Mouse (Mus musculus): ENCODE measurements around the gene Mob3b. TPM values are rescaled to one million over a fixed set of nuclear protein-coding genes. Genes with fewer than 3 reads are reported as not detected.

Gene Mob3b
- polyA plus RNA-seq (2014; fragmentation: Nextera tagmentation; extraction: Ambion mirVana), result 4.6 and 6.3 TPM in 2 replicates

DNA sequence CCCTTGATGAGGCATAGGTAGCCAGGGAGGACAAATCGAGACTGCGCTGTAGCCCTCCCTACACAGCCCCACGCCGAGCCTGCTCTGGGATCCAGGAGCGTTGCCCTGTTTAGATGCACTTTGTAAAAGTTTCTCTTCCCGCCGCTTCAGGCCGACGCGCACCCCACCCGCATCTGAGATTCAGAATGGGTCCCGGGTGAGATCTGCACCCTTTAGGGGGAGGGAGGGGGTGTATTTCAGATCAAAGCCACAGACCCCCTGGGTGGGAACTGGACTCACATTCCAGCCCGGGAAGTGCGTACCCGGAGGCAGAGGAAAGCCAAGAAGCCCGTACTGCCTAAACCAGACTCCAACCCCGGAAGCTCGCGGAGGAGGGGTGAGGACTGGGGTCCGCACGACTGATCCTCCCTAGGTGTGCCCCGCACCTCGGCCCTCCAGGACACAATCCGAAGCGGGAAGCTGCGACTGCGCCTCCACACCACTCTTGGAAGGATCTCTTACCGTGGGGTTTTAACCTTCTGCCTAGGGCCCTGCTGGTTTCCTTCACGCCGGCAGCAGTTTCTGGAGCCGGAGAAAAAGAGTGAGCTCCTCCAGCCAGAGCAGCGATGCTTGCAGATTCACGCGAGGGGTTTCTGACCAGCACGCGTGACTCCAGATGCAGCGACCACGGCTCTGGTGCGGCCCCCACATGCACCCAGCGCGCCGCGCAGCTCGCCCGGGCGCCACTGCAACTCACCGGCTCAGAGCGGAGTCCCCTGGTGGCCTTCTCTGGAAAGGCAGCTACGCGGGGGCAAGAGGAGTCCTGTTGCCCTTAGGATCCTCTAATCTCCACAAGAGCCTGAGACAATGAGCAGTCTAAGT, at the start of gene Mob3b:
TSS of gene Mob3b (minus strand) at position 734 of the 861 bp plus-strand sequence.
- under 1% methylated on average over 50 of the region's 50 CpGs for WGBS
- Histone ChIP-seq H3K4me1 (ENCODE audit: control insufficient read depth, insufficient read depth, low read length) (peaks cover 5% of the 10 kb centered on the region; the same call in 1 of the 2 replicates), H3K9me3 (replicated peaks; ENCODE audit: control insufficient read depth, low read length) (no peaks in the 10 kb centered on the region), H3K4me2 (ENCODE audit: low read length) (peak within 1 kb of the TSS; percentile 79), H3K27me3 (replicated peaks; ENCODE audit: control insufficient read depth, insufficient read depth, low read length) (0 out of 2 replicates have a peak, but pooled peaks cover 3% of the 10 kb centered on the region), H3K27ac (ENCODE audit: low read depth, low read length) (peak within 1 kb of the TSS; percentile 45; the same call in 1 of the 2 replicates), H3K9ac (ENCODE audit: low read length) (peak within 1 kb of the TSS; percentile 60), H3K4me3 (ENCODE audit: low read depth, low read length) (peak within 1 kb of the TSS; percentile 53), H3K36me3 (ENCODE audit: control insufficient read depth, insufficient read depth, low read length) (no peaks in the 10 kb centered on the region)
- peak; percentile 86 for DNase-seq (ENCODE audit: low spot score)
- ATAC-seq, result peak; percentile 91

DNA sequence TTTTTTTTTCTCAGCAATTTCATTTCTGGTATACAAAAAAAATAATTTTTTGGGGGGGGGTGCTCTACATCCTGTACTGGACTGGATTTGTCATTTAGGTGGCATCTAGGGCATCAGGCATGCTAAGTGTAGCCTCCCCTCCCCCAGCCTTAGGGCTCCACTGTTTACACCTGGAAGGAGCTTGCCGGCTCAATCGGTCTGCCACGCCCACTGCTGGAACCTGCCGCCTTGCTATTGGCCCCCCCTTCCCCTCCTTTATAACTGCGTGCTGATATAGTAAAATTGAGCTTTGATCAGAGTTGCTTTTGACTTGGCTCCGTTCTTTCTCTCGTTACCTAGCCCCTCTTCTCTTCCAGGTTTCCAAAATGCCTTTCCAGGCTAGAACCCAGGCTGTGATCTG, 47.4 kb upstream of the Mob3b start:
- H3K4me2 ChIP-seq (ENCODE audit: low read length), result no peak overlapping the region
- no peaks in the 10 kb centered on the region for H3K27me3 ChIP-seq (replicated peaks; ENCODE audit: control insufficient read depth, insufficient read depth, low read length)
- no peak overlapping the region for H3K9ac ChIP-seq (ENCODE audit: low read length)
- H3K9me3 ChIP-seq (replicated peaks; ENCODE audit: control insufficient read depth, low read length), result no peaks in the 10 kb centered on the region
- H3K4me3 ChIP-seq (ENCODE audit: low read depth, low read length), result no peak overlapping the region
- 75% methylated on average over 7 of the region's 7 CpGs for WGBS
- DNase-seq (ENCODE audit: low spot score) (no peak), ATAC-seq (no peak)
- H3K27ac ChIP-seq (ENCODE audit: low read depth, low read length), result no peak overlapping the region
- H3K4me1 ChIP-seq (ENCODE audit: control insufficient read depth, insufficient read depth, low read length), result no peaks in the 10 kb centered on the region
- H3K36me3 ChIP-seq (ENCODE audit: control insufficient read depth, insufficient read depth, low read length), result peaks cover 25% of the 10 kb centered on the region

DNA sequence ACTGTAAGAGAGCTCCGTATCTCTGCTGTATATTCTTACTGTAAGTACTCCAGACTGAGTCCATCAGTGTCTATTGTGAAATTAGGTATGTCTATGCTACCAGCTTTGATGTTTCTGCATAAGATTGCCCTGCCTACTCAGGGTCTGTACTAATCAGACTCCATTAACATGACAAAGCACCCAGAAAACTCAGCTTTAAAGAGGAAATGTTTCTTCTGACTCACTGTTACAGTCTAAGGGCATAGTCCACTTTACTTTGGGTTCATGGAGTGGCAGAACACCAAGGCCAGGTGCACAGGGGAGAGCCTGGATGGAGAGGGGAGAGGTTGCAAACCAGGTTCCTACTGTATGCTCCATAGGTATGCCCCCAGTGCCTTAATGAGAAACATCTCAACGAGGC, 46.4 kb upstream of the Mob3b start:
- Histone ChIP-seq H3K9ac (ENCODE audit: low read length) (no peak overlapping the region), H3K36me3 (ENCODE audit: control insufficient read depth, insufficient read depth, low read length) (peaks cover 32% of the 10 kb centered on the region), H3K27ac (ENCODE audit: low read depth, low read length) (no peak overlapping the region), H3K4me1 (ENCODE audit: control insufficient read depth, insufficient read depth, low read length) (no peaks in the 10 kb centered on the region), H3K4me3 (ENCODE audit: low read depth, low read length) (no peak overlapping the region), H3K9me3 (replicated peaks; ENCODE audit: control insufficient read depth, low read length) (no peaks in the 10 kb centered on the region), H3K27me3 (replicated peaks; ENCODE audit: control insufficient read depth, insufficient read depth, low read length) (no peaks in the 10 kb centered on the region), H3K4me2 (ENCODE audit: low read length) (no peak overlapping the region)
- no peak for ATAC-seq
- DNase-seq (ENCODE audit: low spot score), result no peak
- WGBS, result 87% methylated on average over 2 of the region's 2 CpGs

DNA sequence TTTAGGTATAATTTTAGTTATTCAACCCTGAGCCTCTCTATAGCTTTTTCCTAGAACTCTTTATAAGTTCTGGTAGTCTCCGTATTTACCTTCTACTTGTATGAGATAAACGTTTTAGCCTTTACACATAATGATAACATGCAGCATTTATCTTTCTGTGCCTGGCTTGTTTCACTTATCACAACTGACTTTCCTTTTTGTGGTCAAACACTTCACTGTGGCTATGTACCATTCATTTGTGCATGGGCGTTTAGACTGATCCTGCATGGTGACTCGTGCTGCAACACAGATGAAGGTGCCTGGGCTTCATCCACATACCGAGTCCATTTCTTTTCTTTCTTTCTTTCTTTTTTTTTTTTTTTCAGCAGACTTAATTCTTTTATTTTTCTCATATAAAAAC, 44.4 kb upstream of the Mob3b start:
- Histone ChIP-seq H3K4me1 (ENCODE audit: control insufficient read depth, insufficient read depth, low read length) (no peaks in the 10 kb centered on the region), H3K36me3 (ENCODE audit: control insufficient read depth, insufficient read depth, low read length) (peaks cover 41% of the 10 kb centered on the region), H3K4me3 (ENCODE audit: low read depth, low read length) (no peak overlapping the region), H3K27ac (ENCODE audit: low read depth, low read length) (no peak overlapping the region), H3K27me3 (replicated peaks; ENCODE audit: control insufficient read depth, insufficient read depth, low read length) (no peaks in the 10 kb centered on the region), H3K4me2 (ENCODE audit: low read length) (no peak overlapping the region), H3K9me3 (replicated peaks; ENCODE audit: control insufficient read depth, low read length) (no peaks in the 10 kb centered on the region), H3K9ac (ENCODE audit: low read length) (no peak overlapping the region)
- ATAC-seq (no peak), DNase-seq (ENCODE audit: low spot score) (no peak)
- 95% methylated on average over 5 of the region's 5 CpGs for WGBS

DNA sequence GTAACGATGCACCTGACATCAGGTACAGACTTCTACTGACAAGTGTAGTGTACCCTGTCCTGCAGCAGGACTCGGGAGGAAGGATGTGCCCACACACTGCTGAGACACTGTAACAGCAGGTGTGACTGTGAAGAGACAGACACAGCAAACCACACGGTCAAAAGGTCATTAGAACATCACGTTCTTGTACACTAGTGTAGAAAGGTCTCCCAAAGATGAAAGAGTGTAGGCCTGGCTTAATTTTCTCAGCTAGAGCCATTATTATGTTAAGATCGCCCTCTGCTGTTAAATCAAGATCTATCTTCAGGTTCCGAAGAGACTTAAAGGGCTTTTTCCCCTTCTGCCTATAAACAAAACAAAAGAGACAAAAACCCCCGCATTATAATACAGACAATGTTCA, 35.4 kb upstream of the Mob3b start:
- Histone ChIP-seq H3K9ac (ENCODE audit: low read length) (no peak overlapping the region), H3K4me3 (ENCODE audit: low read depth, low read length) (no peak overlapping the region), H3K36me3 (ENCODE audit: control insufficient read depth, insufficient read depth, low read length) (peaks cover 20% of the 10 kb centered on the region; the same call in 1 of the 2 replicates), H3K4me1 (ENCODE audit: control insufficient read depth, insufficient read depth, low read length) (no peaks in the 10 kb centered on the region), H3K27me3 (replicated peaks; ENCODE audit: control insufficient read depth, insufficient read depth, low read length) (no peaks in the 10 kb centered on the region), H3K27ac (ENCODE audit: low read depth, low read length) (no peak overlapping the region), H3K9me3 (replicated peaks; ENCODE audit: control insufficient read depth, low read length) (no peaks in the 10 kb centered on the region), H3K4me2 (ENCODE audit: low read length) (no peak overlapping the region)
- WGBS, result 40% methylated on average over 7 of the region's 7 CpGs
- ATAC-seq, result no peak
- DNase-seq (ENCODE audit: low spot score), result peak; percentile 70

DNA sequence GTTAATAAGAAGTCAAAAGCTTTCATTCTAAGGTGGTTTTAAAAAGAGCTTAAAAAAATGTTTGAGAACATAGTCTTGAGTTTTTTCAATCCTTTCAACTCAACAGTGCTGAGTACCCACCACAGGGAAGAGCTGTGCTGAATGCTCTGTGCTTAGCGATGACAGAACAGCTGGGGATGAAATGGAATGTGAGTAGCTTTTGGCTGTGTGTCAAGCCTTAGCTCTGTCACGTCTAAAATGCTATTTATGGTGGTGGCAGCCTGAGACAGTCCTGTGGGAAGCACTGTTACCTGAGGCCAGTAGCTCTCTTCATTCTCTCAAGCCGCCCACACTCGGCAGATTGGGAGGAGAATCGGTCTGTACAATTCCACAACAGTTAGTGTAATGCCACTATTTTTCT, 32.5 kb upstream of the Mob3b start:
- no peak for ATAC-seq
- H3K27ac ChIP-seq (ENCODE audit: low read depth, low read length), result no peak overlapping the region
- no peaks in the 10 kb centered on the region for H3K27me3 ChIP-seq (replicated peaks; ENCODE audit: control insufficient read depth, insufficient read depth, low read length)
- no peak overlapping the region for H3K4me3 ChIP-seq (ENCODE audit: low read depth, low read length)
- no peak for DNase-seq (ENCODE audit: low spot score)
- H3K4me1 ChIP-seq (ENCODE audit: control insufficient read depth, insufficient read depth, low read length), result no peaks in the 10 kb centered on the region
- H3K9ac ChIP-seq (ENCODE audit: low read length), result no peak overlapping the region
- WGBS, result 68% methylated on average over 5 of the region's 5 CpGs
- no peaks in the 10 kb centered on the region for H3K9me3 ChIP-seq (replicated peaks; ENCODE audit: control insufficient read depth, low read length)
- H3K36me3 ChIP-seq (ENCODE audit: control insufficient read depth, insufficient read depth, low read length), result peaks cover 7% of the 10 kb centered on the region; the same call in 1 of the 2 replicates
- no peak overlapping the region for H3K4me2 ChIP-seq (ENCODE audit: low read length)

DNA sequence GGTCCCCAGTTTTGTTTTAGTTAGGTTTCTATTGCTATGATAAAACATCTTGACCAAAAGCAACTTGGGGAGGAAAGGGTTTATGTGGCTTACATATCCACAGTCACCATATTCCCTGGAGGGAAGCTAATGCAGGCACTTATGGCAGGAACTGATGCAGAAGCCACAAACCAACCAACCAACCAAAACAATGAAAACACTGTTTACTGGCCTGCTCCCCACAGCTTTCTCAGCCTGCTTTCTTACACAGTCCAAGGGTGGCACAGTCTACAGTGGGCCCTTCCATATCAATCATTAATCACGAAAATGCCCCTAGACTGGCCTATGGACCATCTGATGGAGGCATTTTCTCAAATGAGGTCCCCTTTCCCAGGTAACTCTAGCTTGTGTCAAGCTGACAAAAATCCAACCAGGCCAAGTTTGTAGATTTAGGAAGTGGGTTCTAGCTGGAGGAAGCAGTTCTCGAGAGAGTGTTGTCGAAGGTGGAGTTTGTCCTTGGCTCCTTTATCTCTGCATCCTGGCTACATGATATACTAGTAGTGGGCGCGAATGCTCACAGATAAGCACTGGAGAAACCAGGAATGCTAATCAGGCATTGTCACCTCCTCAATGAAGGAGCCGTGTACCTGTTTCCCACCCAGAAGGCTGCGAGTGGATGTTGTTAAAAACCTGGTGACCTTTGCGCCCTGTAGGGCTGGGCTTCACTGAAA, 30.5 kb upstream of the Mob3b start:
- no peak overlapping the region for H3K27ac ChIP-seq (ENCODE audit: low read depth, low read length)
- no peaks in the 10 kb centered on the region for H3K9me3 ChIP-seq (replicated peaks; ENCODE audit: control insufficient read depth, low read length)
- H3K4me1 ChIP-seq (ENCODE audit: control insufficient read depth, insufficient read depth, low read length), result no peaks in the 10 kb centered on the region
- no peak overlapping the region for H3K9ac ChIP-seq (ENCODE audit: low read length)
- H3K4me2 ChIP-seq (ENCODE audit: low read length), result no peak overlapping the region
- ATAC-seq (no peak), DNase-seq (ENCODE audit: low spot score) (no peak)
- 94% methylated on average over 8 of the region's 8 CpGs for WGBS
- H3K36me3 ChIP-seq (ENCODE audit: control insufficient read depth, insufficient read depth, low read length), result peaks cover 7% of the 10 kb centered on the region; the same call in 1 of the 2 replicates
- no peaks in the 10 kb centered on the region for H3K27me3 ChIP-seq (replicated peaks; ENCODE audit: control insufficient read depth, insufficient read depth, low read length)
- no peak overlapping the region for H3K4me3 ChIP-seq (ENCODE audit: low read depth, low read length)

DNA sequence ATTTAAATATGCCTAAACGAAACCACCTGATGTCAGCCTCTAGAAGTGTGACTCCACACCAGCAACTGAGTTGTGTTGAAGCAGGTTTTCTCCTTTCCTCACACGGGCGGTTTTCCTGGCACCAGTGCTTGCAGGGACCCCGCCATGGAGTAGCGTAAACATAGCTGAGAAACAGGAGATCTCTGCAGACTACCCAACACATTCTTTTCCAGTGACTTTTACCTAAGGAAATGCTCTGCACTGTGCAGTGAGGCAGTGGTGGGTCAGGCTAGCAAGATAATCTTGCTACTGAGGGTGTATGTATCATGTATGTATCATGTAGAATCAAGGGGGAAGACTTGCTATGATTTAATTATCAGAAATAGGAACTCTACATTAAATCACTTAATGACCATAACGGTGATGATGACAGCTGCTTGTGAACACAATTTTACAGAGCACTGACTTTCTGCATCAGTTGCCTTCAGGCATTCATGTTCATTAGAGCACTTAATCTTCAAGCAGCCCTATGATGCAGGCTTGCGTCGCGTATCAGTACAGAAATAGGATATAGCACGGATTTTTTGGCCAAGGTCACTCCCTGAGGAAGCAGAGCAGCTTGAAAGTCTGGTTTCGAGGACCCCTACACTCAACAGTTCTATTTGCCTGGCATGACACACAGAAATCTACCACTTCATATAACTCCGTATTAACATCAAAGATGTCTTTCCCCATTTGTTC, 20.8 kb upstream of the Mob3b start:
- no peak for ATAC-seq
- Histone ChIP-seq H3K4me1 (ENCODE audit: control insufficient read depth, insufficient read depth, low read length) (peaks cover 2% of the 10 kb centered on the region; the same call in 1 of the 2 replicates), H3K9ac (ENCODE audit: low read length) (no peak overlapping the region), H3K4me3 (ENCODE audit: low read depth, low read length) (no peak overlapping the region), H3K27ac (ENCODE audit: low read depth, low read length) (no peak overlapping the region), H3K27me3 (replicated peaks; ENCODE audit: control insufficient read depth, insufficient read depth, low read length) (no peaks in the 10 kb centered on the region), H3K36me3 (ENCODE audit: control insufficient read depth, insufficient read depth, low read length) (no peaks in the 10 kb centered on the region), H3K4me2 (ENCODE audit: low read length) (no peak overlapping the region), H3K9me3 (replicated peaks; ENCODE audit: control insufficient read depth, low read length) (no peaks in the 10 kb centered on the region)
- DNase-seq (ENCODE audit: low spot score), result no peak
- 69% methylated on average over 12 of the region's 12 CpGs for WGBS
